Mouse (Mus musculus) stomach, postnatal 0 days (tissue): ENCODE results near the gene Aldh3a2. TPM values are rescaled to one million over a fixed set of nuclear protein-coding genes. Genes with fewer than 3 reads are reported as not detected.

Experiments
- ATAC-seq: fragments of 200-750 bp; cut with Nextera tagmentation; 2 replicates; pipeline ENCODE4 v1.8.0; 2017; ENCODE audit not compliant: low FRiP score, low TSS enrichment
- DNase-seq: peaks from one replicate; pipeline ENCODE4 v3.0.0-alpha.2; 2016; ENCODE audit warnings: low spot score
- H3K27ac ChIP-seq: fragments of 300-500 bp; sonication (generic); replicated peaks from 2 replicates; pipeline ENCODE4 v1.5.1; 2014; ENCODE audit warnings: mild to moderate bottlenecking, control low read depth
- H3K27me3 ChIP-seq: fragments of 300-500 bp; sonication (generic); 2 replicates; pipeline ENCODE4 v1.6.1; 2014; ENCODE audit warnings: low read length; ENCODE audit not compliant: control insufficient read depth, insufficient read depth
- H3K36me3 ChIP-seq: fragments of 300-500 bp; sonication (generic); 2 replicates; pipeline ENCODE4 v1.6.1; 2014; ENCODE audit warnings: low read length, mixed read lengths; ENCODE audit not compliant: control insufficient read depth, insufficient read depth
- H3K4me1 ChIP-seq: fragments of 300-500 bp; sonication (generic); replicated peaks from 2 replicates; pipeline ENCODE4 v1.6.1; 2014; ENCODE audit warnings: antibody characterized with exemption; ENCODE audit not compliant: control insufficient read depth, insufficient read depth
- H3K4me2 ChIP-seq: fragments of 300-500 bp; sonication (generic); replicated peaks from 2 replicates; pipeline ENCODE4 v1.6.1; 2014; ENCODE audit warnings: low read depth, mild to moderate bottlenecking, control low read depth, moderate library complexity
- H3K4me3 ChIP-seq: fragments of 300-500 bp; sonication (generic); 2 replicates; pipeline ENCODE4 v1.5.1; 2014; ENCODE audit warnings: low read depth, low read length, control low read depth
- H3K9ac ChIP-seq: fragments of 300-500 bp; sonication (generic); 2 replicates; pipeline ENCODE4 v1.6.1; 2014; ENCODE audit warnings: mild to moderate bottlenecking, low read length, control low read depth, mixed read lengths
- H3K9me3 ChIP-seq: fragments of 300-500 bp; sonication (generic); 2 replicates; pipeline ENCODE4 v1.6.1; 2016; ENCODE audit warnings: low read length; ENCODE audit not compliant: control insufficient read depth
- CTCF ChIP-seq: IDR thresholded peaks from 2 replicates; pipeline ENCODE4 v1.5.1; 2016; ENCODE audit warnings: antibody characterized with exemption, low read depth, mild to moderate bottlenecking, moderate library complexity
- EP300 ChIP-seq: optimal IDR thresholded peaks from 2 replicates; pipeline ENCODE3; 2016; ENCODE audit warnings: antibody characterized with exemption
- WGBS: fragments of 180-500 bp; shearing (Covaris S2); extraction: QIAGEN DNeasy Blood & Tissue Kit; methylation state at CpG from one replicate; pipeline ENCODE4 v1.1.7; 2014; 5-methylcytosine and 5-hydroxymethylcytosine counted together
- polyA plus RNA-seq: library from polyadenylated mRNA; unstranded; fragments of >200 nt; fragmentation: Nextera tagmentation; extraction: Ambion mirVana; gene quantifications from 2 replicates; pipeline ENCODE4 v1.2.1, GENCODE M21; 2015

The Aldh3a2 gene
- polyA plus RNA-seq, 1 experiment from 2014 or later, result 68.0 TPM

GRCm38 (mm10) chr11:61205167-61205950 is 61.9 kb downstream of the Aldh3a2 start:
- Histone ChIP-seq H3K4me3 (no peak overlapping the region), H3K27ac (no peak overlapping the region), H3K9ac (no peak overlapping the region), H3K9me3 (no peaks in the 10 kb centered on the region), H3K4me2 (no peak overlapping the region), H3K36me3 (no peaks in the 10 kb centered on the region), H3K4me1 (no peaks in the 10 kb centered on the region), H3K27me3 (no peaks in the 10 kb centered on the region)
- TF ChIP-seq EP300 (no peak), CTCF (no peak)
- ATAC-seq (no peak), DNase-seq (no peak)
- WGBS, result 89% methylated on average over 9 of the region's 10 CpGs

GRCm38 (mm10) chr11:61202810-61203209 is 64.5 kb downstream of the Aldh3a2 start:
- Histone ChIP-seq H3K4me2 (no peak overlapping the region), H3K27me3 (no peaks in the 10 kb centered on the region), H3K4me3 (no peak overlapping the region), H3K9me3 (no peaks in the 10 kb centered on the region), H3K36me3 (no peaks in the 10 kb centered on the region), H3K9ac (0 out of 2 replicates have a peak overlapping the region, but pooled peaks have one; percentile 8), H3K4me1 (peaks cover 4% of the 10 kb centered on the region; the same call in 1 of the 2 replicates), H3K27ac (no peak overlapping the region)
- WGBS, result 69% methylated on average over 2 of the region's 2 CpGs
- ATAC-seq, result no peak; the same call in 1 of the 2 replicates
- TF ChIP-seq CTCF (no peak), EP300 (no peak)
- no peak for DNase-seq

- H3K27me3 ChIP-seq, result no peaks in the 10 kb centered on the region
- no peaks in the 10 kb centered on the region for H3K36me3 ChIP-seq
- H3K9me3 ChIP-seq, result no peaks in the 10 kb centered on the region
- H3K4me2 ChIP-seq, result no peak overlapping the region
- no peak overlapping the region for H3K27ac ChIP-seq
- no peak for ATAC-seq
- peaks cover 4% of the 10 kb centered on the region; the same call in 1 of the 2 replicates for H3K4me1 ChIP-seq
- WGBS, result 79% methylated on average over 6 of the region's 6 CpGs
- no peak overlapping the region for H3K4me3 ChIP-seq
- no peak overlapping the region for H3K9ac ChIP-seq
- TF ChIP-seq CTCF (no peak), EP300 (no peak)
- DNase-seq, result no peak
Observed at GRCm38 (mm10) chr11:61202186-61202585, 65.1 kb downstream of the Aldh3a2 start.

GRCm38 (mm10) chr11:61199620-61200362 is 67.5 kb downstream of the Aldh3a2 start:
- WGBS, result 49% methylated on average over 4 of the region's 4 CpGs

GRCm38 (mm10) chr11:61197935-61198334 is 69.3 kb downstream of the Aldh3a2 start:
- DNase-seq, result no peak
- Histone ChIP-seq H3K4me2 (no peak overlapping the region), H3K4me1 (peaks cover 4% of the 10 kb centered on the region; the same call in 1 of the 2 replicates), H3K9me3 (no peaks in the 10 kb centered on the region), H3K27ac (0 out of 2 replicates have a peak overlapping the region, but pooled peaks have one; percentile 8), H3K9ac (no peak overlapping the region), H3K36me3 (no peaks in the 10 kb centered on the region), H3K4me3 (no peak overlapping the region), H3K27me3 (no peaks in the 10 kb centered on the region)
- no peak for TF ChIP-seq CTCF
- TF ChIP-seq EP300, result no peak
- ATAC-seq, result no peak

More at GRCm38 (mm10) chr11:61199620-61200362, 67.5 kb downstream of the Aldh3a2 start:
- Histone ChIP-seq H3K27ac (no peak overlapping the region), H3K4me3 (no peak overlapping the region), H3K4me2 (no peak overlapping the region), H3K9me3 (no peaks in the 10 kb centered on the region), H3K4me1 (peaks cover 4% of the 10 kb centered on the region; the same call in 1 of the 2 replicates), H3K27me3 (no peaks in the 10 kb centered on the region), H3K36me3 (no peaks in the 10 kb centered on the region), H3K9ac (no peak overlapping the region)
- TF ChIP-seq CTCF (no peak), EP300 (no peak)
- ATAC-seq (peak; percentile 33), DNase-seq (peak; percentile 56)
